Comparison of ENCODE assay signal across 8 mouse cellular contexts in the genomic region with DNA sequence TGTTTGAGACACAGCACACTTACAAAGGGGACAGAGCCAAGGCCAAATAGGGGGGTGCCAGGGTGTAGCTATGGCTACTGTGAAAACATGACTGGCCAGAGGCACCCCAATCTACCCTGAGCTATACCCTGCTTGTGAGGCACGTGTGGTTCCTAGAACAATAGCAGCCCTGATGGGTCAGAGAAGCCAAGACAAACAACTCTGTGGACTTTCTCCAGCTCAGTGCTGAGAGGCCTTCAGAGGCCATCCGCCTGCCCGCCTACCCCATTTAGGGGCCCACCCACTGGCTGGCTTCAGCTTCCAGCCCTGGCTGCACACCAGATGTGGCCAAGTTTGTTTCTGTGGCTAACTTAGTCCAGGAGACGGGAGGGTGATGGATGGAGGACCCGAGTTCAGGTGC. TPM values are rescaled to one million over a fixed set of nuclear protein-coding genes. Genes with fewer than 3 reads are reported as not detected.
DNase-seq lines count a peak whose midpoint lies in the region; ATAC-seq lines count a peak whose summit lies in the region.

No protein-coding gene starts in this region.

- ATAC-seq in heart, embryonic 13.5 days (ENCODE audit: extremely low read depth, insufficient number of reproducible peaks, low FRiP score, low TSS enrichment), result peak; percentile 9; the same call in 1 of the 2 replicates
- ATAC-seq in erythroid progenitor cell, adult 5-6 weeks (replicated peaks; ENCODE audit: low FRiP score, poor library complexity, severe bottlenecking), result no peak
- ATAC-seq in forebrain, embryonic 14.5 days, result no peak

- H3K4me1 ChIP-seq in heart, embryonic 13.5 days, result peaks cover 31% of the 10 kb centered on the region
- H3K4me1 ChIP-seq in forebrain, embryonic 14.5 days (ENCODE audit: control insufficient read depth, insufficient read depth, low read length), result peaks cover 6% of the 10 kb centered on the region; the same call in 1 of the 2 replicates

- H3K9ac ChIP-seq in heart, embryonic 13.5 days, result no peak overlapping the region
- H3K9ac ChIP-seq in forebrain, embryonic 14.5 days (ENCODE audit: low read length), result no peak overlapping the region

- no peak overlapping the region for H3K4me2 ChIP-seq in heart, embryonic 13.5 days
- H3K4me2 ChIP-seq in forebrain, embryonic 14.5 days (ENCODE audit: low read length), result no peak overlapping the region

- peaks cover 6% of the 10 kb centered on the region; the same call in 1 of the 2 replicates for H3K27me3 ChIP-seq in heart, embryonic 13.5 days (replicated peaks)
- H3K27me3 ChIP-seq in forebrain, embryonic 14.5 days (replicated peaks; ENCODE audit: control insufficient read depth, insufficient read depth, low read length), result no peaks in the 10 kb centered on the region

- H3K4me3 ChIP-seq in heart, embryonic 13.5 days, result no peak overlapping the region
- no peak overlapping the region for H3K4me3 ChIP-seq in forebrain, embryonic 14.5 days (ENCODE audit: low read depth, low read length)

- 56% methylated on average over 5 of the region's 5 CpGs for WGBS in heart, embryonic 13.5 days
- 73% methylated on average over 5 of the region's 5 CpGs for WGBS in forebrain, embryonic 14.5 days

- peak; percentile 56 for DNase-seq in ovary, postnatal 36 days (ENCODE audit: low spot score)
- no peak for DNase-seq in ovary, postnatal 14 days (ENCODE audit: low spot score)
- DNase-seq in kidney, postnatal 36 days, result peak; percentile 79 to 81
- DNase-seq in testis, postnatal 10 days (ENCODE audit: low spot score), result peak; percentile 63
- DNase-seq in forebrain, embryonic 14.5 days (ENCODE audit: low spot score), result no peak
- no peak for DNase-seq in yolk sac, embryonic 10.5 days (ENCODE audit: low spot score)

- peaks cover 96% of the 10 kb centered on the region for H3K36me3 ChIP-seq in heart, embryonic 13.5 days
- peaks cover 76% of the 10 kb centered on the region for H3K36me3 ChIP-seq in forebrain, embryonic 14.5 days (ENCODE audit: control insufficient read depth, insufficient read depth, low read length)

- no peaks in the 10 kb centered on the region for H3K9me3 ChIP-seq in heart, embryonic 13.5 days
- no peaks in the 10 kb centered on the region for H3K9me3 ChIP-seq in forebrain, embryonic 14.5 days (replicated peaks; ENCODE audit: control insufficient read depth, low read length)

- peak overlapping the region; percentile 49 for H3K27ac ChIP-seq in heart, embryonic 13.5 days (replicated peaks)
- no peak overlapping the region for H3K27ac ChIP-seq in forebrain, embryonic 14.5 days (ENCODE audit: low read depth, low read length)

RNA-seq across cellular contexts. Expression of a gene that starts 52.6 kb away (rescaled TPM):
- polyA plus RNA-seq in heart, embryonic 13.5 days (2015; fragmentation: Nextera tagmentation; extraction: Ambion mirVana), result 59.4 and 60.0 TPM in 2 replicates
- total RNA-seq in erythroid progenitor cell, adult 5-6 weeks (2015; ENCODE audit: low replicate concordance), result 25.6 and 25.9 TPM in 2 replicates
- total RNA-seq in erythroid progenitor cell, adult 5-6 weeks (2017; ENCODE audit: low replicate concordance), result 9.8 and 10.9 TPM in 2 replicates
- 45.6 and 71.7 TPM in 2 replicates for polyA plus RNA-seq in forebrain, embryonic 14.5 days (2014; fragmentation: Nextera tagmentation; extraction: Ambion mirVana)

Comparison
In these comparisons a context has a peak if more than half of its experiments do, and no peak if none do; other contexts are left out.
1. DNase-seq: peak in ovary, postnatal 36 days (single experiment), kidney, postnatal 36 days (2 of 2) and testis, postnatal 10 days (single experiment); none in ovary, postnatal 14 days (single experiment), forebrain, embryonic 14.5 days (single experiment) and yolk sac, embryonic 10.5 days (single experiment).